Mouse (Mus musculus): ENCODE data around the gene Srl.

DNA sequence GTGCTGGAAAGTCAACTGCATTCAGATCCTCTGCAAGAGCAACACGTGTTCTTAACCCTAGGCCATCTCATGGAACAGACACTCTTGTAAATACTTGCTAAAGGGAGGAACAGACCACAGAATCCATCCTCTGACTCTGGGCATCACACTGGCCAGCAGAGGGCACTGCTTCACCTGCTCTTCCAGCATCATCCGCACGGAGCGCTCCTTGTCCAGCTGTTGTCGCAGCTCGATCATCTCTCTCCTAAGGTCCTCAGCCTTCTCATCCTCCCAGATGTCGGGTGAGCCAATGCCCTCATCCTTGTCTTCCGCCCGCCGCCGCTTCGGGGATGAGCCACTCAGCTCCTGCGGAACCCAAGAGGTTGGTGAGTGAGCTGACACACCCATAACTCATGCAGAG lies 9.4 kb upstream of the Srl start:
- peak; percentile 100; the same call in 1 of the 2 replicates for TF ChIP-seq CTCF (conservative IDR thresholded peaks at IDR 0.05; ENCODE audit: insufficient read depth, insufficient read length, low read depth, low read length)
- TF ChIP-seq POLR2A (IDR thresholded peaks at IDR 0.05; ENCODE audit: low read depth, low read length) = no peak
